Mouse (Mus musculus) hindbrain, embryonic 12.5 days (tissue): ENCODE measurements around the gene Dmac1. TPM values are rescaled to one million over a fixed set of nuclear protein-coding genes. Genes with fewer than 3 reads are reported as not detected.
"Not testable (repeated sequence)": the region's sequence is repeated elsewhere in the genome, so short reads cannot be mapped to it uniquely, and the experiment has no call there.

Source experiments
- ATAC-seq: fragments of 200-750 bp; cut with Nextera tagmentation; 2 replicates; pipeline ENCODE4 v1.8.0; 2017; ENCODE audit warnings: moderate TSS enrichment; ENCODE audit not compliant: low FRiP score
- H3K27ac ChIP-seq: fragments of 300-500 bp; sonication (generic); 2 replicates; pipeline ENCODE4 v1.5.1; 2016; ENCODE audit warnings: mild to moderate bottlenecking
- H3K27me3 ChIP-seq: fragments of 300-500 bp; sonication (generic); 2 replicates; pipeline ENCODE4 v1.6.1; 2016; ENCODE audit warnings: mild to moderate bottlenecking
- H3K36me3 ChIP-seq: fragments of 300-500 bp; sonication (generic); 2 replicates; pipeline ENCODE4 v1.6.1; 2016; ENCODE audit warnings: mild to moderate bottlenecking
- H3K4me1 ChIP-seq: fragments of 300-500 bp; sonication (generic); 2 replicates; pipeline ENCODE4 v1.6.1; 2016
- H3K4me2 ChIP-seq: fragments of 300-500 bp; sonication (generic); replicated peaks from 2 replicates; pipeline ENCODE4 v1.6.1; 2016; ENCODE audit warnings: mild to moderate bottlenecking
- H3K4me3 ChIP-seq: fragments of 300-500 bp; sonication (generic); 2 replicates; pipeline ENCODE4 v1.5.1; 2016; ENCODE audit warnings: mild to moderate bottlenecking
- H3K9ac ChIP-seq: fragments of 300-500 bp; sonication (generic); 2 replicates; pipeline ENCODE4 v1.6.1; 2016; ENCODE audit warnings: mild to moderate bottlenecking, moderate library complexity
- H3K9me3 ChIP-seq: fragments of 300-500 bp; sonication (generic); replicated peaks from 2 replicates; pipeline ENCODE4 v1.6.1; 2016; ENCODE audit warnings: mild to moderate bottlenecking
- WGBS: fragments of 180-500 bp; shearing (Covaris S2); methylation state at CpG from one replicate; pipeline ENCODE4 v1.1.7; 2016; 5-methylcytosine and 5-hydroxymethylcytosine counted together
- polyA plus RNA-seq: library from polyadenylated mRNA; unstranded; fragments of >200 nt; fragmentation: Nextera tagmentation; extraction: Ambion mirVana; gene quantifications from 2 replicates; pipeline ENCODE4 v1.2.1, GENCODE M21; 2016

The Dmac1 gene
- polyA plus RNA-seq, 1 experiment from 2014 or later: 105 TPM

DNA sequence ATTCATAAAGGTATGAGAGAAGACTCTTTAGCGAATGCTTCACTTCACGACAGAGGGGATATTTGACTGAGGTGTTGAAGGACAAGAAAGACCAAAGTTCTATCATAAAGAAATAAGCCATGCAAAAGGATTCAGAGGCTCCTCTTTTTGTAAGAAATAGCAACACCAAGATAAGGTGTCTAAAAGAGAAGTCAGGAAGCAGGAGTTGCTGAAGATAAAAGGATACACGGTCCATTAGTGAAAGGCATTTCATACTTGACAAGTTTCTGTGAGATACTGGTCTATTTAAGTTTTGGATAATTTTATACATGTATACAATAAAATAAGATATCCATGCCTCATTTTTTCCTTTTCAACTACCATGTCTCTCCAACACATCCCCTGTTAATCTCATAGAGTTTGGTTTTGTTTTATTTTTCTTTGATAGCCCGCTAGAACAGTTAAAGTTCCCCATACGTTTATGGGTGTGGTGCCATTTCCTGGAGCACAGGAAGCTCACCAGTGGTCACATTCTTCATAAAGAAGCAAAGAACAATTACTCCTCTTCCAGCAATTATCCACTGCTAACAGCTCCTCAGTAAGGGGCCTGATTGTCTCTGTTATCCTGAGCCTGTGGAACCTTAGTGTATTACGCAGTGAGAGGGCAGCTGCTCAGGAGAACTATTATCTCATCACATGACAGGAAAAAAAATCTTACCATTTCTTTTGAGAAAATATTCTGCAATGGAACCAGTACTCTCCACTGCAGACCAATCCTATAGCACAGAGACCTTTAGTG is 11.1 kb downstream of the Dmac1 start:
- 81% methylated on average over 6 of the region's 6 CpGs for WGBS
- no peak overlapping the region for H3K9ac ChIP-seq
- H3K36me3 ChIP-seq: 0 out of 2 replicates have a peak, but pooled peaks cover 1% of the 10 kb centered on the region
- H3K27ac ChIP-seq: no peak overlapping the region
- no peak for ATAC-seq
- H3K4me1 ChIP-seq: no peaks in the 10 kb centered on the region
- H3K9me3 ChIP-seq: no peaks in the 10 kb centered on the region
- no peak overlapping the region for H3K4me3 ChIP-seq
- no peaks in the 10 kb centered on the region for H3K27me3 ChIP-seq
- no peak overlapping the region for H3K4me2 ChIP-seq

- WGBS: 93% methylated on average over 2 of the region's 2 CpGs
- H3K4me1 ChIP-seq: no peaks in the 10 kb centered on the region
These were observed 13.9 kb downstream of the Dmac1 start for GRCm38 (mm10) chr4:75264219-75264618.

DNA sequence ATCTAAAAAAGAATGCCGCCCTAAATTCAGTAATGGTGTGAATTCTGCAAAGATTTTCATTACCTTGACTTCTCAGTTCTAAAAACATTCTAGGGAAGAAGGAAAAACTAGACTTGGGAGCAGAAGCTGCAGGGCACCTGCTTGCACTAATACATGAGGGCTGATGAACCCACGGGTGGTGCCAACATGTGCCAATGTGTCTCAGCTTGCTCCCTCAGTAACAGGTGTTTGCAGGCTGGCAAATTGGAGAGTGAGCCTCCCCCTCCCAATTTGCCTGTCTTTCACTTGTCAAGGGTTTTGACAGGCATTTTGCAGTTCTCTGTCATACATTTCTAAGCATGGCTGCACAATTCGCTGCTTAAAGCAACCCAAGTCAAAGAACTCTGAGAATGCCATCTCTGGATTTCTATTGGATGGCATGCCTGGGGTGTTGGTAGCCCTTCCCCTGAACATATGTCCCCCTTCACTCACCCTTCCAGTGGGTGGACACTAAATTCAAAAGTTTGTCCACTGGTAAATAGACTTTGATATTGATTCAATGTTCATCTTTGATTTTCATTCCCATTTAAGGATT is 14.5 kb downstream of the Dmac1 start:
- no peak overlapping the region for H3K9ac ChIP-seq
- WGBS: 87% methylated on average over 3 of the region's 3 CpGs
- H3K36me3 ChIP-seq: no peaks in the 10 kb centered on the region
- H3K27ac ChIP-seq: no peak overlapping the region
- no peaks in the 10 kb centered on the region for H3K27me3 ChIP-seq
- H3K4me2 ChIP-seq: no peak overlapping the region
- H3K4me1 ChIP-seq: no peaks in the 10 kb centered on the region
- H3K9me3 ChIP-seq: no peaks in the 10 kb centered on the region
- H3K4me3 ChIP-seq: no peak overlapping the region
- no peak for ATAC-seq

More at GRCm38 (mm10) chr4:75264219-75264618, 13.9 kb downstream of the Dmac1 start:
- no peaks in the 10 kb centered on the region for H3K9me3 ChIP-seq
- H3K36me3 ChIP-seq: no peaks in the 10 kb centered on the region
- ATAC-seq: no peak
- H3K27ac ChIP-seq: no peak overlapping the region
- H3K4me2 ChIP-seq: no peak overlapping the region
- H3K9ac ChIP-seq: no peak overlapping the region
- no peaks in the 10 kb centered on the region for H3K27me3 ChIP-seq
- H3K4me3 ChIP-seq: no peak overlapping the region

DNA sequence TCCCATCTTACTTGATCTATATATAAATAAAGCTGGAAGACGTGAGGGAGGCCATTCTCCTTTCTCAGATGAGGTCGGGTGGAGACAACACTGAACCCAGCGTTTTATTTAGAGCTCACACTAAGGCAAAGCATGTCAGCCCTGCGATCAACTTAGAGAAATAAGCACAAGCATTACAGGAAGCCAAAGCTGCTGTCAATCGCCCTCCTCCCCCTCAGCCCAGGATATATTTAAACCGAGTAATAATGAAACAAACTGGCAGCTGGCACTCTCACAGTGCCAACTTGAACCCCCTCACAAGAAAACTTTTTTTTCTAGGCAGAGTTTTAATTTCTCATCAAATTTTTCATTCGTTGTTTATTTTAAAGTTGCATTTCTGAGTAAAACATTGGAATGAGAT is 15.7 kb downstream of the Dmac1 start:
- Histone ChIP-seq H3K36me3 (no peaks in the 10 kb centered on the region), H3K4me1 (no peaks in the 10 kb centered on the region), H3K4me3 (no peak overlapping the region), H3K9me3 (no peaks in the 10 kb centered on the region), H3K27me3 (no peaks in the 10 kb centered on the region), H3K27ac (no peak overlapping the region), H3K9ac (no peak overlapping the region), H3K4me2 (no peak overlapping the region)
- 72% methylated on average over 7 of the region's 7 CpGs for WGBS
- ATAC-seq: no peak

GRCm38 (mm10) chr4:75260156-75260555 is 17.9 kb downstream of the Dmac1 start:
- no peak overlapping the region for H3K4me3 ChIP-seq
- no peak for ATAC-seq
- WGBS: 80% methylated on average over 6 of the region's 6 CpGs
- no peak overlapping the region for H3K9ac ChIP-seq
- no peaks in the 10 kb centered on the region for H3K36me3 ChIP-seq
- H3K4me2 ChIP-seq: no peak overlapping the region
- no peaks in the 10 kb centered on the region for H3K4me1 ChIP-seq
- H3K27ac ChIP-seq: no peak overlapping the region
- no peaks in the 10 kb centered on the region for H3K9me3 ChIP-seq
- H3K27me3 ChIP-seq: no peaks in the 10 kb centered on the region

DNA sequence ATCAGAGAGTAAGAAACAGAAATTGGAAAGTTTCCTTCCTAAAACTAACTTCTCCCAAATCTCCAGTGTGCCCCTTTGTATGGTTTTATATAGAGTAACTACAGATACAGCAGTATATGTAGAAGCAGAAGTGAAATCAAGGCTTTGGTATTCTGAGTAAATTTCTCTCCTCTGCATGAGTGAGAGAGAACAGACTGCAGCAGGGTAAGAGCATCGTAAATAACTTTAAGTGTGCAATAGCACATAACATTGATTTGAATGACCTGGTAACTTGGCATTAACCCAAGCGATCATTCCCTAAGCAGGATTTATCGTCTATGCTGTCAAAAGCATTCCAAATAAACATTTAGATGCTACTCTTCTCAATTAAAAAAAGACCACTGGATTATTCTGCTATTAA is 18.7 kb downstream of the Dmac1 start:
- H3K4me2 ChIP-seq: no peak overlapping the region
- H3K9ac ChIP-seq: no peak overlapping the region
- no peak overlapping the region for H3K4me3 ChIP-seq
- no peak for ATAC-seq
- no peak overlapping the region for H3K27ac ChIP-seq
- H3K9me3 ChIP-seq: no peaks in the 10 kb centered on the region
- H3K27me3 ChIP-seq: no peaks in the 10 kb centered on the region
- H3K36me3 ChIP-seq: no peaks in the 10 kb centered on the region
- WGBS: 89% methylated on average over 3 of the region's 3 CpGs
- no peaks in the 10 kb centered on the region for H3K4me1 ChIP-seq

GRCm38 (mm10) chr4:75234602-75235001 is 43.5 kb downstream of the Dmac1 start:
- not testable (repeated sequence) for H3K27ac ChIP-seq, H3K9me3 ChIP-seq, H3K4me1 ChIP-seq, H3K4me2 ChIP-seq, H3K36me3 ChIP-seq, H3K4me3 ChIP-seq, H3K9ac ChIP-seq, H3K27me3 ChIP-seq, ATAC-seq
- 26% methylated on average over 3 of the region's 3 CpGs for WGBS
